Mouse (Mus musculus) ZHBTc4 (cell line): ENCODE data around the gene Pfdn2.

Experiments
- DNase-seq: peaks from one replicate; pipeline ENCODE4 v3.0.0-alpha.2; 2011; ENCODE audit warnings: low read depth, low spot score

Pfdn2 gene

GRCm38 (mm10) chr1:171402991-171403390 lies 57.5 kb downstream of the Pfdn2 start:
- DNase-seq, result peak; percentile 61

- no peak for DNase-seq
These were observed 61.8 kb downstream of the Pfdn2 start for GRCm38 (mm10) chr1:171407263-171407662.
